Mouse (Mus musculus): ENCODE data around the gene Slc9a9. TPM values are rescaled to one million over a fixed set of nuclear protein-coding genes. Genes with fewer than 3 reads are reported as not detected.

Slc9a9 gene
- polyA plus RNA-seq, 1 experiment from 2014 or later, result 1.2 TPM

GRCm38 (mm10) chr9:94869023-94869799 is 199.5 kb downstream of the Slc9a9 start:
- Histone ChIP-seq H3K4me2 (ENCODE audit: low read depth, severe bottlenecking) (no peak overlapping the region), H3K9me3 (ENCODE audit: control insufficient read depth, low read length) (no peaks in the 10 kb centered on the region), H3K9ac (ENCODE audit: low read length) (no peak overlapping the region), H3K27me3 (ENCODE audit: control insufficient read depth, insufficient read depth, low read length) (no peaks in the 10 kb centered on the region), H3K36me3 (ENCODE audit: control insufficient read depth, insufficient read depth, low read length) (no peaks in the 10 kb centered on the region), H3K4me3 (ENCODE audit: low read depth, low read length) (no peak overlapping the region), H3K4me1 (ENCODE audit: control insufficient read depth, insufficient read depth, low read length) (no peaks in the 10 kb centered on the region), H3K27ac (replicated peaks; ENCODE audit: low read depth, low read length) (no peak overlapping the region)
- ATAC-seq (ENCODE audit: insufficient number of reproducible peaks, low FRiP score, low TSS enrichment, low read depth) (no peak), DNase-seq (ENCODE audit: low spot score) (no peak)
- 68% methylated on average over 4 of the region's 4 CpGs for WGBS

GRCm38 (mm10) chr9:94882517-94882916 is 212.8 kb downstream of the Slc9a9 start:
- H3K4me2 ChIP-seq (ENCODE audit: low read depth, severe bottlenecking), result no peak overlapping the region
- H3K36me3 ChIP-seq (ENCODE audit: control insufficient read depth, insufficient read depth, low read length), result no peaks in the 10 kb centered on the region
- no peaks in the 10 kb centered on the region for H3K9me3 ChIP-seq (ENCODE audit: control insufficient read depth, low read length)
- DNase-seq (ENCODE audit: low spot score), result no peak
- WGBS, result 95% methylated on average over 3 of the region's 3 CpGs
- H3K27ac ChIP-seq (replicated peaks; ENCODE audit: low read depth, low read length), result no peak overlapping the region
- no peak for ATAC-seq (ENCODE audit: insufficient number of reproducible peaks, low FRiP score, low TSS enrichment, low read depth)
- no peaks in the 10 kb centered on the region for H3K27me3 ChIP-seq (ENCODE audit: control insufficient read depth, insufficient read depth, low read length)
- H3K4me3 ChIP-seq (ENCODE audit: low read depth, low read length), result no peak overlapping the region
- no peak overlapping the region for H3K9ac ChIP-seq (ENCODE audit: low read length)
- H3K4me1 ChIP-seq (ENCODE audit: control insufficient read depth, insufficient read depth, low read length), result no peaks in the 10 kb centered on the region

- Histone ChIP-seq H3K4me3 (ENCODE audit: low read depth, low read length) (no peak overlapping the region), H3K4me1 (ENCODE audit: control insufficient read depth, insufficient read depth, low read length) (no peaks in the 10 kb centered on the region), H3K27me3 (ENCODE audit: control insufficient read depth, insufficient read depth, low read length) (no peaks in the 10 kb centered on the region), H3K36me3 (ENCODE audit: control insufficient read depth, insufficient read depth, low read length) (no peaks in the 10 kb centered on the region), H3K9me3 (ENCODE audit: control insufficient read depth, low read length) (no peaks in the 10 kb centered on the region), H3K4me2 (ENCODE audit: low read depth, severe bottlenecking) (no peak overlapping the region), H3K9ac (ENCODE audit: low read length) (no peak overlapping the region), H3K27ac (replicated peaks; ENCODE audit: low read depth, low read length) (no peak overlapping the region)
- 89% methylated on average over 5 of the region's 5 CpGs for WGBS
- DNase-seq (ENCODE audit: low spot score), result no peak
- ATAC-seq (ENCODE audit: insufficient number of reproducible peaks, low FRiP score, low TSS enrichment, low read depth), result no peak
These were observed 213.7 kb downstream of the Slc9a9 start for GRCm38 (mm10) chr9:94883435-94883834.

- Histone ChIP-seq H3K4me1 (ENCODE audit: control insufficient read depth, insufficient read depth, low read length) (no peaks in the 10 kb centered on the region), H3K36me3 (ENCODE audit: control insufficient read depth, insufficient read depth, low read length) (no peaks in the 10 kb centered on the region), H3K4me3 (ENCODE audit: low read depth, low read length) (no peak overlapping the region), H3K4me2 (ENCODE audit: low read depth, severe bottlenecking) (no peak overlapping the region), H3K27ac (replicated peaks; ENCODE audit: low read depth, low read length) (no peak overlapping the region), H3K9me3 (ENCODE audit: control insufficient read depth, low read length) (no peaks in the 10 kb centered on the region), H3K9ac (ENCODE audit: low read length) (no peak overlapping the region), H3K27me3 (ENCODE audit: control insufficient read depth, insufficient read depth, low read length) (no peaks in the 10 kb centered on the region)
- DNase-seq (ENCODE audit: low spot score), result no peak
- no peak for ATAC-seq (ENCODE audit: insufficient number of reproducible peaks, low FRiP score, low TSS enrichment, low read depth)
- 62% methylated on average over 1 of the region's 1 CpGs for WGBS
These were observed 215.4 kb downstream of the Slc9a9 start for GRCm38 (mm10) chr9:94885151-94885550.

GRCm38 (mm10) chr9:94889647-94890046 is 219.9 kb downstream of the Slc9a9 start:
- H3K4me1 ChIP-seq (ENCODE audit: control insufficient read depth, insufficient read depth, low read length), result no peaks in the 10 kb centered on the region
- no peaks in the 10 kb centered on the region for H3K9me3 ChIP-seq (ENCODE audit: control insufficient read depth, low read length)
- H3K36me3 ChIP-seq (ENCODE audit: control insufficient read depth, insufficient read depth, low read length), result no peaks in the 10 kb centered on the region
- no peak overlapping the region for H3K27ac ChIP-seq (replicated peaks; ENCODE audit: low read depth, low read length)
- DNase-seq (ENCODE audit: low spot score), result no peak
- H3K27me3 ChIP-seq (ENCODE audit: control insufficient read depth, insufficient read depth, low read length), result no peaks in the 10 kb centered on the region
- no peak overlapping the region for H3K4me3 ChIP-seq (ENCODE audit: low read depth, low read length)
- H3K4me2 ChIP-seq (ENCODE audit: low read depth, severe bottlenecking), result no peak overlapping the region
- no peak overlapping the region for H3K9ac ChIP-seq (ENCODE audit: low read length)
- ATAC-seq (ENCODE audit: insufficient number of reproducible peaks, low FRiP score, low TSS enrichment, low read depth), result no peak

GRCm38 (mm10) chr9:94895882-94896281 is 226.2 kb downstream of the Slc9a9 start:
- Histone ChIP-seq H3K9ac (ENCODE audit: low read length) (no peak overlapping the region), H3K9me3 (ENCODE audit: control insufficient read depth, low read length) (no peaks in the 10 kb centered on the region), H3K4me1 (ENCODE audit: control insufficient read depth, insufficient read depth, low read length) (no peaks in the 10 kb centered on the region), H3K36me3 (ENCODE audit: control insufficient read depth, insufficient read depth, low read length) (no peaks in the 10 kb centered on the region), H3K27me3 (ENCODE audit: control insufficient read depth, insufficient read depth, low read length) (no peaks in the 10 kb centered on the region), H3K4me3 (ENCODE audit: low read depth, low read length) (no peak overlapping the region), H3K27ac (replicated peaks; ENCODE audit: low read depth, low read length) (no peak overlapping the region), H3K4me2 (ENCODE audit: low read depth, severe bottlenecking) (no peak overlapping the region)
- 83% methylated on average over 5 of the region's 5 CpGs for WGBS
- ATAC-seq (ENCODE audit: insufficient number of reproducible peaks, low FRiP score, low TSS enrichment, low read depth) (no peak), DNase-seq (ENCODE audit: low spot score) (no peak)

GRCm38 (mm10) chr9:94904180-94904579 is 234.5 kb downstream of the Slc9a9 start:
- H3K9me3 ChIP-seq (ENCODE audit: control insufficient read depth, low read length), result no peaks in the 10 kb centered on the region
- ATAC-seq (ENCODE audit: insufficient number of reproducible peaks, low FRiP score, low TSS enrichment, low read depth) (no peak), DNase-seq (ENCODE audit: low spot score) (no peak)
- H3K4me1 ChIP-seq (ENCODE audit: control insufficient read depth, insufficient read depth, low read length), result no peaks in the 10 kb centered on the region
- H3K9ac ChIP-seq (ENCODE audit: low read length), result no peak overlapping the region
- H3K27ac ChIP-seq (replicated peaks; ENCODE audit: low read depth, low read length), result no peak overlapping the region
- no peak overlapping the region for H3K4me3 ChIP-seq (ENCODE audit: low read depth, low read length)
- H3K36me3 ChIP-seq (ENCODE audit: control insufficient read depth, insufficient read depth, low read length), result no peaks in the 10 kb centered on the region
- no peak overlapping the region for H3K4me2 ChIP-seq (ENCODE audit: low read depth, severe bottlenecking)
- no peaks in the 10 kb centered on the region for H3K27me3 ChIP-seq (ENCODE audit: control insufficient read depth, insufficient read depth, low read length)

- no peaks in the 10 kb centered on the region for H3K9me3 ChIP-seq (ENCODE audit: control insufficient read depth, low read length)
- no peak overlapping the region for H3K9ac ChIP-seq (ENCODE audit: low read length)
- H3K4me2 ChIP-seq (ENCODE audit: low read depth, severe bottlenecking), result no peak overlapping the region
- ATAC-seq (ENCODE audit: insufficient number of reproducible peaks, low FRiP score, low TSS enrichment, low read depth) (no peak), DNase-seq (ENCODE audit: low spot score) (no peak)
- WGBS, result 88% methylated on average over 4 of the region's 4 CpGs
- no peaks in the 10 kb centered on the region for H3K4me1 ChIP-seq (ENCODE audit: control insufficient read depth, insufficient read depth, low read length)
- no peak overlapping the region for H3K4me3 ChIP-seq (ENCODE audit: low read depth, low read length)
- no peaks in the 10 kb centered on the region for H3K27me3 ChIP-seq (ENCODE audit: control insufficient read depth, insufficient read depth, low read length)
- H3K36me3 ChIP-seq (ENCODE audit: control insufficient read depth, insufficient read depth, low read length), result no peaks in the 10 kb centered on the region
- no peak overlapping the region for H3K27ac ChIP-seq (replicated peaks; ENCODE audit: low read depth, low read length)
These were observed 237.4 kb downstream of the Slc9a9 start for GRCm38 (mm10) chr9:94907020-94907610.
